Mouse (Mus musculus) monocyte, adult 2 months (primary cell): ENCODE data around the gene Srgap2.

Source experiments
- DNase-seq, 2 experiments: peaks; one replicate each; pipeline ENCODE4 v3.0.0; 2022; ENCODE audit warnings: low spot score in 2 of 2, low read depth in 1 of 2

Srgap2 gene

DNA sequence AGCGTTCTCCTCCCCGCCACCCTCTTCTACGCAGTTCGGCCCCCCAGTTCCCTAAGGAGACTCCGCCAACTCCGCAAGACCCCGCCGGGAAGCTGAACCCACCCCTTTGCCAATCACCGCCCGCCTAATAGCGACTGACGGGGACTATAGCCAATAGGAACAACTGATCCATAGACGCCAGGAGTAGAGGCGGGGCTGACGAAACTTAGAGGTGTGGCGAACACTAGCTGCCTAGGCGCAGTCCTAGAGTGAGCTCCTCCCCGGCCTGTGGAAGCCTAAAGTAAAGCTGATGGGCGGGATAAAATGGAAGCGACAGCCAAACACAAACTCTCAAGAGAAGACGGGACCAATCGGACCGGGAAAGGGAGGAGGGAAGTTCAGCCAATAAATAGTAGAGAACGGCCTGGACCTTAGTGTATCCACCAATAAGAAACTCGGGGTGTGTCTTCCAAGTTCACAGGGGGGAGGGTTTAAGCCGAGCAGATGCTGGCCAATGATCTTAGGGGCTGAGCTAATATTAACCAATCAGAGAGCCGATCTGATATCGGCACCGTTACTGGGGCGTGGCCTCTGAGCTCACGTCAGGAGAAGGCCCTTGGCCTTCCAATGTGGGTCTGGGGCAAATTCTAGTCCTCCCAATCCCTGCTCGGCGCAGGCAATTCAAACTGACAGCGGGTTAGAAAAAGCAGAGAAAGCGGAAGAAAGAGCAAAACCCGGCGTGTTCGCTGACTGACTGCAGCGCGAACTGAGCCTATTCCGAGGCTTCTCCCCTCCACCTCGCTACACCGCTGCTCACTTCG lies at the start of gene Srgap2, which contains the start of gene Fam72a:
TSS of gene Srgap2 (minus strand) at position 72 of the 800 bp plus-strand sequence.
TSS of gene Fam72a (plus strand) at position 623 of the 800 bp plus-strand sequence.
- DNase-seq, result peak; percentile 94 to 98

DNA sequence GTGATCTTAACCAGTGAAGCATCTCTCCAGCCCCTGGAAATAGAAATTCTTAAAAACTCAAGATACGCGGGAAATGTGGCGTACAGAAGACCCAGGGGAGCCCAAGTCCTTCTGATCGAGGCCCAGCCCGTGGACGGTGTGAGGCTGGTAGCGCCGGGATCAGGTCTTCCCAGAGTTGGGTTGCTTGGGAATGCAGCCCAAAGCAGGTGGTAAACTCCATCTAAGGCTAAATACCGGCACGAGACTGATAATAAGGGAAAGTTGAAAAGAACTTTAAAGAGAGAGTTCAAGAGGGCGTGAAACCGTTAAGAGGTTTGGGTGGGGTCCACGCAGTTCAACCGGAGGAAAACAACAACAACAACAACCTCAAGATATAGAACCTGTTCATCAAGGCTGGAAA lies 46.6 kb upstream of the Srgap2 start:
- DNase-seq, result no peak

DNA sequence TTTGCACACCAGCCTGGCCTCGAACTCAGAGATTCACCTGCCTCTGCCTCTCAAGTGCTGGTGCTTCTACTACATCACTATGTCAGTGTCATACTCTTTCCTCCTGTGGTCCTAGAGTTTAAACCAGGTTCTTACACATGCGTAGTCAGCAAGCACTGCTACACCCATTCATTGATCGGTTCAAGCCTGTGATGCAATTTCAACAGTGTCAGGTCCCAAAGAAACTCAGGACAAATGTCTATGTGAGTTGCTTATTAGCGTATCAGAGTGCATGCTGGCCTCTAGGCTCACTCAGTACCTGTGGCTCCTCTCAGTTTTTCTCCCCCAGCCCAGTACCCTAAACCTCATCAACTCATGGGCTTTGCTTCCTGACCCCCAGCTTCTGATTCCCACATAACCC lies 43.2 kb upstream of the Srgap2 start:
- DNase-seq, result no peak

DNA sequence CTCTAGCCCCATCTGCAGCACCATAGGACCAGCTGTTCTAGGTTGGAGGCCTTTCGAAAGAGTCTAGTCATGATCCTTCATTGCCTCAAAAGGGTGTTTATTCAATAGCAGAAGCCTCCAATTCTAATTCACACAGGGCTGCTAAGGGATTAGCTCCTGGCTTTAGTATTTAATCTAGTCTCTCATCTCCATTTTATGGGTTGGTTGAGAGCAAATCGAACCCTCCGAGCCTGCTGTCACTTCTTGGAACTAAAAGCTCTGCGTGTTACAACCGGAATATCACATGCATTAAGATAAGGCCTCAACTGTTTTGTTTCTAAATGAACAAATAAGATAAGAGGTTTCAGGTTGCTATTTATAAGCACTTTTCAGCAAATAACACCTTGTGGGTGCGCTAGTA lies 42.6 kb upstream of the Srgap2 start:
- no peak for DNase-seq

DNA sequence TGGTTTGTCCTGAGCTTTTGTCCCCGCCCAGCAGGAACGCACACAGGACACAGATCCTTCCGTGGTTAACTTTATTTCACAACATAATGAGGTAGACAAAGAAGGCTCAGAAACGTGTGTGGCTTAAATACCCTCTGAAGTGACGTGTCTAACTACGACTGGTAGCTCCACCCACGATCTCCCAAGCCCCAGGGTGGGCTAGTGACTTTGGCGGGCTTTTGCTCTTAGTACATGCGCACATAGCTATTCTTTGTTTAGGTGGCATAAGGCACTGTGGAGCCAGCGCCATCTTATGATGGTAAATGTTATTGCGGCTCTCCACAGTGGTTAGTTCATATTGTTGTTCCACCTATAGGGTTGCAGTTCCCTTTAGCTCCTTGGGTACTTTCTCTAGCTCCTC lies 38.9 kb upstream of the Srgap2 start:
- DNase-seq, result peak in 1 of 2 experiments; percentile 27

DNA sequence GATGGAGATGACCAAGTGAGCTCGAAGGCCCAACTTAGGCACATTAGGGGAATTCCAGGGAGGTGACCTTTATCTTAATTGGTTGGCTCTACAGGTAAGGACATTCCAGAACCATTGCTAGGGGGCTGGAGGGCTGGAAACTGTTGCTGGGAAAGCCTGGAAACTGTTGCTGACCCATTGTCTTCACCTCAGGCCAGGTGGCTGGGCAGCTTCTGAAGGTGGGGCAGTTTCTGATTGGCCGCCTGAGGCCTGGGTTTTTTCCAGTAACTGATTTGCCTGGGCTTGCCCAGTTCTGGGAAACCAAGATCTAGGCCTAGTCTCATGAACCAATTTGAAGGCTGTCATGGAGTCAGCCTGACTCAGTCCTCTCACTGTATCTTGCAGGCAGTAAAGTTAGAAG lies 34.9 kb upstream of the Srgap2 start:
- no peak for DNase-seq

DNA sequence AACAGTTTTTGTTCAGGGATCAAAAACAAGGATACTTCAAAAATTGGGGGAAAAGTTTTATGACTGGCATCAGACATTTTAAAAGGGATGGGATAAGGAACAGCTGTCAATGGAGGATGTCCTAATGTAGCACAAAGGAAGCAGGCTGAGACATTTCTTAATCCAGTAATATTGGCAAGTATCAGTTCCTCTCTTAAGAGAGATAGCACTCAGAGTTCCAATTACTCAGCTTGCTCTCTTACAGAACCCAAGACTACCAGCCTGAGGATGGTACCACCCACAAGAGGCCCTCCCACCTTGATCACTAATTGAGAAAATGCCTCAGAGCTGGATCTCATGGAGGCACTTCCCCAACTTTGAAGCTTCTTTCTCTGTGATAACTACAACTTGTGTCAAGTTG lies 33.3 kb upstream of the Srgap2 start:
- no peak for DNase-seq

DNA sequence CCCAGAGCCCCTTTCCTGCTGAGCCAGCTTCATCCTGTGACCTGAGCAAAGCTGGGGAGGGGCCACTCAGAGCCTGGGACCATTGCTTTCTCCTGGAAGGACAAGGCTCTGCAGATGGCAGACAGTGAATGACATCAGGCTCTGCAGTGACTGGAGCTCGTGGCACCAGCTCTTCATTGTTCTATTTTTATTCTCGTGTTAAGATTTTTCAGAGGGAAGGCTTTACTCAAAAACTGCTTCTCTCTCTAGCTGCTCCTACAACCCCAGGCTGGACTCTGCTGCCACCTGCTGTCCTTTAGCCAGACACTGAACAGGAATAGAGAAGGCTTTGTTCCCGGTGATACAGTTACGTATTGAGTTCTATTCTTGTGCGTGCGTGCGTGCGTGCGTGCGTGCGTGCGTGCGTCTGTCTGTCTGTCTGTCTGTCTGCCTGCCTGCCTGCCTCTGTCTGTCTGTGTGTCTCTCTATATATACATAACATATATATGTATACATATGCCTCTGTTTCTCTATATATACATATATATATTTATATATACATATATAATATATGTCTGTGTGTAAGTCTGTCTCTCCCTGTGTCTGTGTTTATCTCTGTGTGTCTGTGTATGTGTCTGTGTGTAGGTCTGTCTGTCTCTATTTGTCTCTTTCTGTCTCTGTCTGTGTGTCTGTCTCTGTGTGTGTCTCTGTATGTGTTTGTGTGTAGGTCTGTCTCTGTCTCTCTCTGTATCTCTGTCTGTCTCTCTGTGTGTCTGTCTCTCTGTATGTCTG lies 28.1 kb upstream of the Srgap2 start:
- peak in 1 of 2 experiments; percentile 61 for DNase-seq

DNA sequence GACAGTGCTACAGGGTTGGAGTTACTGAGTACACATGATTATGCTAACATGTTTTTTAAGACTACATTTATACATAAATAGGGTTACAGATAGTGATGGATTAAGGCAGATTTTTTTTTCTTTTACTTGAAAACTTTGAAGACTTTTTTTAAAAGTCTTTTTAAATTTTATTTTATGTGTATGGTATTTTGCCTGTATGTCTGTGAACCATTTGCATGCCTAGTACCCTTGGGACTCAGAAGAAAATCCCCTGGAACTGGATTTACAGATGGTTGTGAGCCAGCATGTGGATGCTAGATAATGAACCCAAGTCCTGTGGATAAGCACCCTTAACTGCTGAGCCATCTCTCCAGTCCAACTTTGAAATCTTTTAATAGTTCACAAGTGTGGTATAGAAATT lies 26.3 kb upstream of the Srgap2 start:
- DNase-seq, result no peak

DNA sequence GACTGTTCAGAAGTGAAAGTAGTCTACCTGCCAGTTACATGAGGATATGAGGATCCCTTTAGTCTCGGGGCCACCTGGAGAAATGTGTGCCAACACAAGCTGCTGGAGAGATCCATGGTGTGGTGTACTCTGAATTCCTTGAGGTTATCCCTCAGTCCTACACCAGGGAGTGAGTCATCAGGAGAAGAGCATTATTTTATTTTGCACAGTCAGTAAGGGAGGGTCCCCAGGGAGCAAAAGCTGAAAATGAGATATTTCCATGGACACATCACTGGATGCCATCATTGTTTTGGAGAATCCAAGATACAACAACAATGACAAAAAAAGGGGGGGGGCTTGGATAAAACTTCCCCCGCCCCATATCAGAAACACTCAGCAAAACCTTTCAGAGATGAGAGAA lies 24.8 kb upstream of the Srgap2 start:
- no peak for DNase-seq

DNA sequence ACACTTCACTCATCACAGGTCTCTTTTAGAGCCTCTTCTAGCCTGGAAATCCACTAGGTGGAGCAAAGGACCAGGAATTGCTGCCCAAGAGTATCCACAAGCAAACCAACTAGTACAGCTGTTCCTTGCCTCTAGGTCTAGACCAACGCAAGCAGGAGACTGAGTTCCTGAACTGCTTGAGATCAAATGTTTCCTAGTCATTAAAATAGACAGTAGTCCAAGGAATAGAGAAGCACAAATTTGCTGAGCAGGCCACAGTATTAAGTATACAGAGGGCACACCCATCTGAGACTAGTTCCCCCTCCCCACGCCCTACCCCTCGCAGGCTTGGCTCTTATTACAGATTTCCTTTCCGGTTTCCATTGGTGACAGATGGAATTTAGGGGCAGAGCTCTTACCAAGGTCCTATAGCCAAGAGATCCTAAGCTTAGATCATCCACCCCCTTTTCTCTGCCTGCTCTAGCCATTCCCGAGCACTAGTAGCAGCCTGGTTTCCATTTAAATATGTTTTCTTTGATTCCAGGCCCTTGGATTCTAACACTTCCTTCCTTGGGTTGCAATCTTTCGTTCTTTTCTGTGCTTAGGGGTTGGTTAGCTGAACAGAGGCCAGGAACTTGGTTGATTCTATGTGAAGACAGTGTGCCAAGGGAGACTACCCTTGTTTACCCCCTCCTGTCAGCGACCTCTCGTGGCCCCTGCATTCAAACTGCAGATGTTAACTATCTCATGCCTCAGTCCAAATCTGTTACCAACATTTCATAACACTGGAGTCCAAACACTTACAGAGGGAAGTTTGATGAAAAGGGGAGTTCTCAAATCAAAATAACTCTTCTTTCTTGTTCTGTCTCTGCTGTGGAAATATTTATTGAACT lies 21.6 kb upstream of the Srgap2 start:
- DNase-seq, result no peak

DNA sequence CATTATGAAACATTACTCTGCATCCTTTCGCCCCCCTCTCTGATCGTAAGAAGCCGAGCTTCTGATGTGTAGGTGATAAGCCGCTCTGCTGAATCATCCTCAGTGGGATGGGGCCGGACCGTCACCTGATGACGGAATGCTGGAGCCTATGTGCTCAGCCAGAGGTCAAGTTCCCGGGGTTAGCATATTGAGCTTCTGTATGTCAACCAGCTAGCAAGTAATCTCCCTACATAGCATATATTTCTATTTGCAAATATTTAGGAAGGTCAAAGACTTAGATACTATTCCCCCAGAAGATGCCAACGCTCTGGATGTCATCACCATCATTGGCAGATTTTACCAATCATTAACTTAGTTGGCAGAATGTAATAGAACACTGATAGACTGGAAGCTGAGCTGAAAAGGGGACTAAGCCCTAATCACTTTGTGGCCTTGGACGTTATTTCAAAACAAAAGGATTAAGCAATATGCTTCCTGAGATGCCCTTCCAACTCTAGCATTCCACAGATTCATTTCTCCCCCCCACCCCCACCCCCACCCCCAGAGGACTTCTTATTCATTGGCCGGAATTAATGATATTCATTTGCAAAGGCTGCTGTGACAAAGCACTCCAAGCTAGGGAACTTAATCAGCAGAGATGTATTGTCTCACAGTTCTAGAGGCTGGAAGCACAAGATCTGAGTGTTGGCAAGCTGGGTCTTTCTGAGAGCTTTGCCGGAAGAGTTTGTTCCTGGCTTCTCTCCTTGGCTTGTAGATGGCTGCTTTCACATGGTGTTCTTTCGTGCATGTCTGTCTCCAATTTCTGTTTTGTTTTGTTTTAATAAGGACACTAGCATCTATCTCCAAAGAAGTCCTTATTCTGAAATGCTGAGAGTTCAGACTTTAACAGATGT lies 19.9 kb upstream of the Srgap2 start:
- DNase-seq, result no peak

DNA sequence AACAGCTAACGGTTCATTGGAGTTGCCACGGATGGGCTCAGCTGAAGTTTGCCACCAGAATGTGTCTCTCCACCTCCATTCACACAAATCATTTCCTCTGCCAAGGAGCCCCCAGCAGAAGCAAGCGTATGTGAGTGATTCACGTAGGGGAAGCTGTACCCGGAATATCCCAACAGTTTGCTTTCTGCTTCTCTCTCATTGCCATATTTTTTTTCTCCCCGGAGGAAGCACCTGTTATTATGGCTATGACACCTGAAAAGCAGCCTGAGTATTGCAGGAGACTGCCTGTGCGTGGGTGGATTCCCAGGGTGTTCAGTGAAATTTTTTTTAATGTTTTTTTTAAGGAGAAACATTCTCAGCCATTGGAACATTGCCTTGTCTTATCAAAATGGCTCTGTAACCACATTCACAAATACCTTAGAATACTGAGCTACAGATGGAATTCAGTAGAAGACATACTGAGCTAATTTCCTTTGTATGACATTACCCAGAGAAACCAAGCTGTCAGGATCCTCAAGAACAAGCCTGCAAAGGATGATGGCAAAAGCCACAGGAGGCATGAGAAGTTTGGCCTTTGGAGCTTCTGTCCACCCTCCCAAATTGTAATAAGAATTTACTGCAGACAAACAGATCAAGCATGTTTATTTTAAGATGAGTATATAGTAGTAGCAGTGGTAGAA lies 16.9 kb upstream of the Srgap2 start:
- no peak for DNase-seq

DNA sequence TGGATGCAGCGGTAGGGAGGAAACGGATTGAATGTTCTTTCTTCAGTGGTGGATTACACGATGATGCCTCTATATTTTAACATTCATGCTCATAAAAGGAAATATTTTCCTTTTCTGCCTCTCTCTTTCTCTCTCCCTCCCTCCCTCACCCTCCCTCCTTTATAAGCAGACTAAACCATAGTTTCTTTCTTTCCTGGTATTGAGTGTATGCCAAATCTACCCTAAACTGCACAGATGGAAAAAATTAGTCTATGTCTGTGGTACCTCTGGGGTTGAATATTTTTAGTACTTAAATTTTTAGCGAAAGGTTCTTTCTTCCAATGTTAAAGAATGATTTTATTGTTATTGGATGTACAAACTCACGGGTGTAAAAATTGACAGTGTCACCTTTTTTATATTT lies 14.8 kb upstream of the Srgap2 start:
- DNase-seq, result no peak

DNA sequence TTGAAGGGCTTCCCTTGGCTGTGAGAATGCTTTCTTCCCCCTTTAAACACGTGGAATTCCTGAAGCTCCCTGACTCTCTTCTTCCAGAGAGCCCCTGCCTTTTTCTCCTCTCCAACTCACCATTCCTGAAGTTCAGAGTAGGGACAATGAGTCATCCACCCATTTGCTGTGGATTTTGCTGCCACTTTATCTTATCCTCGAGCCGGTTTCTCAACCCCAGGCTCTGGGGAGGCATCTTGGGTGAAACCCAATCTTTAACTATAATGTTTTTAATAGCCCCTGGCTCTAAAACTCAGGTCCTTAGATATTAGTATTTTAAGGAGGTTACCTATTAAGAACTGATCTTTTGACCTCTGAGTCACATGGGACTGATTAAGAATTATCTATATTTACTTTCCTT lies 14.3 kb upstream of the Srgap2 start:
- no peak for DNase-seq

DNA sequence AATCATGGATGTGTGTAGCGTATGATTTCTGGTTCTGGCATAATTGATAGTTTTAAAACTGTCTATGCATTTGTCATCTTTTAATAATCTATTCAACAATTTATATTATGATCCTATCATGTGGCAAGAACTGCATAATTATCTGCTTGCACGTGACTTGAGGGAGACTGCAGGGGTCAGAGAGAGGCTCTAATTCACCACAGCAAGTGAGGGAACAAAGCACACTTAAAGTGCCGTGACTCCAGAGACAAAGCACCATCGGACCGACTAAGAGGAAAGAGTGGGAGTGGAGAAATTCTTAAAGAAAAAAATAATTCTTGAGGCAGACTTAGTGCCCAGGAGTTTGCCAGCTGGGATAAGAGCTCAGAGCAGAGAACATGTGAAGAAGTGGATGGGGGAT lies 13.6 kb upstream of the Srgap2 start:
- no peak for DNase-seq

DNA sequence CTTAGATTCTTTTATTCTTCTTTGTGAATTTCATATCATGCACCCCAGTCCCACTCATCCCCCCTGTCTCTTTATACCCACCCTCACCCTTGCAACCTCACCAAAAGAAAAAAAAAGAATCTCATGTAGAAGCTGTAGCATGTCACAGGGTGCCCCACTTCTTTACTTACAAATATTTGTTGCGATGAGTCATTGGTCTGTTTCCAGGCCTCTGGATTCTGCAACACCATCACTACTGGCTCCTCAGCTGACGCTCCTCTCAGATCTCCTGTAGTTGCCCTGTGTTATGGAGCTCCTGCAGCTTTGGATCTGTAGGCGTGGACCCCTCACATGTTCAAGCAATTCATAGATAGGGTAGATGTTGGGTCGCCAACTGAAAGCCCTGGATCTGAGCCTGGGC lies 12.6 kb upstream of the Srgap2 start:
- no peak for DNase-seq

DNA sequence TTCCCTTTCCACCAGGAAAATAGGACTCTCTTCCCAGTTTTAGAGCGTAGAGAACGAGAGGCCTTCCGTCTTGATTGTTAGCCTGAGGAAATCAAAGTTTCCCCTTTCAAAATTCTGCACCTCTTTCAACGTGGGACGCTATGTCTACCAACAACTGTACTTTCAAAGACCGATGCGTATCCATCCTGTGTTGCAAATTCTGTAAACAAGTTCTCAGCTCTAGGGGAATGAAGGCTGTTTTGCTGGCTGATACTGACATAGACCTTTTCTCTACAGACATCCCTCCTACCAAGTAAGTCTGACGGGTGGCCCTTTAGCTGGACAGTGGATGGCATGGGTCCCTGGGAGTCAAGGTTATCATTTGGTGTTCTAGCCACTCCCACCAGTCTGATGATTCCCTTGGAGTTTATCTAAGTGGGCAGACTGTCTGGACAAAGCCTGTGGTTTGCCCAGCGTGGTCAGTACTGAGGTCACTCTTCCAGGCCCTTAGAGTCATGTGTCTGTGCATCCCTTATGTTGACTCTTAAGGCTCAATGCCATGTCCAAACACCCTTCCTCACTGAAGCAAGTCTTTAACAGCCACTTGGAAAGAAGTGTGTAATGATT lies 1.5 kb upstream of the Srgap2 start:
- no peak for DNase-seq

DNA sequence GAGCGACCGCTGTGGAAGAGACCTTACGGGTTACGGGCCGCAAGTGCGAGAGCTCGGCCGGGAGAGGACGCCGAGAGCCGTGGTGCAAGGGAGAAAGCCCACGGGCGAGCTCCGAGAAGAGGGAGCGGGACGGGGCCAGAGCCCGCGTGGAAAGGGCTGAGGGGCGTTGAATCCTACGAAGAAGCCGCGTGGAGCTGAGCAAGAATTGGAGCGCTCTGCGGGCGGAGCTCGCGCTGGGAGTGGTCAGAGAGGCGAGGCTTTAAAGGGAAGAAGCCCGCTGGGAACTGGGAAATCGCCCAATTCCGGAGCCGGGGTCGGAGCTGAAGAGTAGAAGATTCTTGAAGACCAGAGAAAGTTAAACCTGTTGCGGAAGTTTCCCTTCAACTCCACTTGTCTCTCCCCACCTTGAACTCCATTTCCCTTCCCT lies 942 bp upstream of the Srgap2 start:
- DNase-seq, result no peak
